Mouse (Mus musculus): ENCODE measurements at regions not wholly inside any gene's neighbourhood (a gene's known extent, or its start where the extent isn't known, plus 50 kb on each side); places are given as distances from the start of the nearest gene placed in this dataset.
A peak's percentile ranks its signal among the peaks of the same experiment; 100 is the strongest.

GRCm38 (mm10) chr14:98873446-98873845 is 120.7 kb downstream of the Rpl36a-ps1 start:
- H3K36me3 ChIP-seq (ENCODE audit: insufficient read depth, low read length), result no peaks in the 10 kb centered on the region
- no peaks in the 10 kb centered on the region for H3K4me1 ChIP-seq (replicated peaks; ENCODE audit: insufficient read depth, low read length)
- no peak overlapping the region for H3K27ac ChIP-seq
- H3K4me3 ChIP-seq (replicated peaks; ENCODE audit: low read depth, low read length), result no peak overlapping the region
- DNase-seq (ENCODE audit: low spot score) (no peak), ATAC-seq (replicated peaks; ENCODE audit: low FRiP score, low read depth) (no peak)
- no peaks in the 10 kb centered on the region for H3K9me3 ChIP-seq (replicated peaks; ENCODE audit: low read length)
- no peak for TF ChIP-seq CTCF (IDR thresholded peaks at IDR 0.05; ENCODE audit: low read depth)
- no peaks in the 10 kb centered on the region for H3K27me3 ChIP-seq (ENCODE audit: insufficient read depth, low read length)
- H3K9ac ChIP-seq (ENCODE audit: low read depth, low read length), result no peak overlapping the region
- H3K4me2 ChIP-seq (ENCODE audit: low read length), result no peak overlapping the region
- 44% methylated on average over 9 of the region's 9 CpGs for WGBS

- H3K27me3 ChIP-seq (ENCODE audit: insufficient read depth, low read length), result no peaks in the 10 kb centered on the region
- no peak overlapping the region for H3K4me2 ChIP-seq (ENCODE audit: low read length)
- no peak overlapping the region for H3K4me3 ChIP-seq (replicated peaks; ENCODE audit: low read depth, low read length)
- H3K36me3 ChIP-seq (ENCODE audit: insufficient read depth, low read length), result no peaks in the 10 kb centered on the region
- ATAC-seq (replicated peaks; ENCODE audit: low FRiP score, low read depth) (no peak), DNase-seq (ENCODE audit: low spot score) (no peak)
- H3K9me3 ChIP-seq (replicated peaks; ENCODE audit: low read length), result no peaks in the 10 kb centered on the region
- no peaks in the 10 kb centered on the region for H3K4me1 ChIP-seq (replicated peaks; ENCODE audit: insufficient read depth, low read length)
- H3K9ac ChIP-seq (ENCODE audit: low read depth, low read length), result no peak overlapping the region
- no peak for TF ChIP-seq CTCF (IDR thresholded peaks at IDR 0.05; ENCODE audit: low read depth)
- H3K27ac ChIP-seq, result no peak overlapping the region
- 80% methylated on average over 6 of the region's 6 CpGs for WGBS
Measured at GRCm38 (mm10) chr14:98869888-98870287, 124.2 kb downstream of the Rpl36a-ps1 start.

- Histone ChIP-seq H3K9ac (ENCODE audit: low read depth, low read length) (no peak overlapping the region), H3K4me2 (ENCODE audit: low read length) (no peak overlapping the region), H3K4me3 (replicated peaks; ENCODE audit: low read depth, low read length) (no peak overlapping the region), H3K4me1 (replicated peaks; ENCODE audit: insufficient read depth, low read length) (0 out of 2 replicates have a peak, but pooled peaks cover 7% of the 10 kb centered on the region), H3K27ac (no peak overlapping the region), H3K9me3 (replicated peaks; ENCODE audit: low read length) (no peaks in the 10 kb centered on the region), H3K36me3 (ENCODE audit: insufficient read depth, low read length) (no peaks in the 10 kb centered on the region), H3K27me3 (ENCODE audit: insufficient read depth, low read length) (no peaks in the 10 kb centered on the region)
- ATAC-seq (replicated peaks; ENCODE audit: low FRiP score, low read depth) (no peak), DNase-seq (ENCODE audit: low spot score) (no peak)
- no peak for TF ChIP-seq CTCF (IDR thresholded peaks at IDR 0.05; ENCODE audit: low read depth)
Measured at GRCm38 (mm10) chr14:98866880-98867279, 127.2 kb downstream of the Rpl36a-ps1 start.

GRCm38 (mm10) chr14:98864001-98864400 is 130.1 kb downstream of the Rpl36a-ps1 start:
- WGBS, result 35% methylated on average over 6 of the region's 6 CpGs
- ATAC-seq (replicated peaks; ENCODE audit: low FRiP score, low read depth) (no peak), DNase-seq (ENCODE audit: low spot score) (no peak)
- Histone ChIP-seq H3K9me3 (replicated peaks; ENCODE audit: low read length) (no peaks in the 10 kb centered on the region), H3K27me3 (ENCODE audit: insufficient read depth, low read length) (no peaks in the 10 kb centered on the region), H3K9ac (ENCODE audit: low read depth, low read length) (no peak overlapping the region), H3K36me3 (ENCODE audit: insufficient read depth, low read length) (no peaks in the 10 kb centered on the region), H3K4me1 (replicated peaks; ENCODE audit: insufficient read depth, low read length) (0 out of 2 replicates have a peak, but pooled peaks cover 7% of the 10 kb centered on the region), H3K4me3 (replicated peaks; ENCODE audit: low read depth, low read length) (no peak overlapping the region), H3K27ac (peak overlapping the region; percentile 61), H3K4me2 (ENCODE audit: low read length) (peak overlapping the region; percentile 23; the same call in 1 of the 2 replicates)
- no peak for TF ChIP-seq CTCF (IDR thresholded peaks at IDR 0.05; ENCODE audit: low read depth)

GRCm38 (mm10) chr14:98863598-98863997 is 130.5 kb downstream of the Rpl36a-ps1 start:
- H3K9me3 ChIP-seq (replicated peaks; ENCODE audit: low read length), result no peaks in the 10 kb centered on the region
- peak; percentile 78 for DNase-seq (ENCODE audit: low spot score)
- peak overlapping the region; percentile 23; the same call in 1 of the 2 replicates for H3K4me2 ChIP-seq (ENCODE audit: low read length)
- H3K27ac ChIP-seq, result peak overlapping the region; percentile 61
- no peak overlapping the region for H3K9ac ChIP-seq (ENCODE audit: low read depth, low read length)
- H3K27me3 ChIP-seq (ENCODE audit: insufficient read depth, low read length), result no peaks in the 10 kb centered on the region
- H3K4me1 ChIP-seq (replicated peaks; ENCODE audit: insufficient read depth, low read length), result 0 out of 2 replicates have a peak, but pooled peaks cover 7% of the 10 kb centered on the region
- no peak overlapping the region for H3K4me3 ChIP-seq (replicated peaks; ENCODE audit: low read depth, low read length)
- no peak for TF ChIP-seq CTCF (IDR thresholded peaks at IDR 0.05; ENCODE audit: low read depth)
- ATAC-seq (replicated peaks; ENCODE audit: low FRiP score, low read depth), result peak; percentile 74
- WGBS, result 27% methylated on average over 11 of the region's 11 CpGs
- H3K36me3 ChIP-seq (ENCODE audit: insufficient read depth, low read length), result no peaks in the 10 kb centered on the region

GRCm38 (mm10) chr14:98862095-98862735 is 131.9 kb downstream of the Rpl36a-ps1 start:
- peak; percentile 59 for DNase-seq (ENCODE audit: low spot score)
- no peak overlapping the region for H3K4me3 ChIP-seq (replicated peaks; ENCODE audit: low read depth, low read length)
- no peaks in the 10 kb centered on the region for H3K36me3 ChIP-seq (ENCODE audit: insufficient read depth, low read length)
- no peak for ATAC-seq (replicated peaks; ENCODE audit: low FRiP score, low read depth)
- no peaks in the 10 kb centered on the region for H3K27me3 ChIP-seq (ENCODE audit: insufficient read depth, low read length)
- no peaks in the 10 kb centered on the region for H3K9me3 ChIP-seq (replicated peaks; ENCODE audit: low read length)
- no peak overlapping the region for H3K9ac ChIP-seq (ENCODE audit: low read depth, low read length)
- H3K4me2 ChIP-seq (ENCODE audit: low read length), result no peak overlapping the region
- H3K4me1 ChIP-seq (replicated peaks; ENCODE audit: insufficient read depth, low read length), result 0 out of 2 replicates have a peak, but pooled peaks cover 7% of the 10 kb centered on the region
- peak overlapping the region; percentile 61; the same call in 1 of the 2 replicates for H3K27ac ChIP-seq
- TF ChIP-seq CTCF (IDR thresholded peaks at IDR 0.05; ENCODE audit: low read depth), result no peak
- WGBS, result 37% methylated on average over 5 of the region's 5 CpGs

Data from kidney, postnatal 0 days (tissue).